Mouse (Mus musculus) activated CD4-positive, CD25-positive, alpha-beta regulatory T cell, adult 9 weeks (primary cell): ENCODE data around the gene Podxl2. TPM values are rescaled to one million over a fixed set of nuclear protein-coding genes. Genes with fewer than 3 reads are reported as not detected.

Experiments used
- polyA plus RNA-seq: library from polyadenylated mRNA; unstranded; fragments of 100-300 nt; shearing (Covaris generic); gene quantifications from one replicate; pipeline ENCODE4 v1.2.1, GENCODE M21; 2017

The Podxl2 gene
- 0.35 TPM for polyA plus RNA-seq

DNA sequence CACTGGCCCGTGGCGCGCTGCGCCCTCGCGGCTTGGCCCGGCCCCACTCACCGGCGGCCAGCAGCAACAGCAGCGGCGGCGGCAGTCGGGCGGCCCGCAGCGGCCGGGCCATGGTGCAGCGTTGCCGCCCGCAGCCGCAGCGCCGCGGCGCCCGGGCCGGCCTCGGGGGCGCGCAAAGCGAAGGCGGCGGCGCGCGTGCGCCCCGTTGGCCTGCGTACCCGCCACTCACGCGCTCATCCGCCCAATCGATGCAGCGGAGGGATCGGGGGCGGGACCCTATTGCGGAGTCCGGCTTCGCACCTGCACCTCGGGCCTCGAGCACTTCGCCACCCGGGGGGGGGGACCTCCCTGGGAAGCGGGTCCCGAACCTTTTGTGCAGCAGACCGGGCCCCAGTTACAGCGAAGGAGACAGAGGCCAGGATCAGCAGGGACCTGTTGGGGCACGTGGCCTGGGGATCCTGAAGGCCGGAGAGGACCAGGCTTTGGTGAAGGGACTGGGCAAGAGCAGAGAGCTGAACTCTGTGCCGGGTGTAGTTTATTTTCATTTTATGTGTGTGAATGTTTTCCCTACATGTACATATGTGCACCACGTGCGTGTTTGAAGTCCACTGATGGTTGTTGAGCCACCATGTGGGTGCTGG is at the start of gene Podxl2:
Podxl2 (minus strand) TSS at position 177 of the 641 bp plus-strand sequence.

DNA sequence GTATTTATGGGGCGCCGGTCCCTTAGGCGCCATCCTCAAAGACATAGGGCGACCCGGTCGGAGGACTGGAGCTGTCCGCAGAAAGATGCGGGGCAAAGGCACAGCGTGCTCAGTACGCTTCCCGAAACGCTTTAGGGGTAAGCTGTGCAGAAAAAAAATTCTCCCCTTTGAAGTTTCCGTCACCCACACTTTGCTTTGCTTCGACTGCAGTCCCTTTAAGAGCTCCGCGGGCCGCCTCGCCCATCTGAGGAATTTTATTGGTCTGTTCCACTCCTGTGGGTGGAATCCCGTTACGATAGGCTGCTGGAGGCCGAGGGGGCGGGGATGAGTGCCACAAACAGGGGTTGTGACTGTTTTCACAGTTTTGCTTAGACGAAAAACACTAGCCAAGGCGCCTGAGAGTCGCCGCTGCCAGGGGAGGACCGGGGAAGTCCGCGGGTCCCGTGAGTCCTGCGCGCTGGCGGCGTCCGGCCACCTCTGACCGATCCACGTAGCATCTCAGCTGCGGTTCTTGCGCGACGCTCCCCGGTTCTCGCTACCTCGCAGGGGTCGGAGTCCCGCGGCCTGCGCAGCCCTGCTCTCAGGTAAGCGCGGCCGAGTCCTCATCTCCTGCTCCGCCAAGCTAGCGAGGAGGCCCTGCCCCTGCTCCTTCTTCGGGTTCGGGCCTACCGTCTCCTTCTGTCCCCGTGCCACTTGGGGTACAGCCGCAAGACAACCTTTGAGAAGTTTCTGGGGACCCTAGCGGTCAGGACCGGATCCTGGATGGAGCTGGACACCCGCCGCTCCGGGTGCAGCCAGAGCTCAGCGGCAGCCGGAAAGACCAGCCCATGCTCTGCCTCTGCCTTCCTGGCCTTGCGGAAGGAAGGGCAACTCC is 27.3 kb upstream of the Podxl2 start, which contains the start of gene Tpra1:
Tpra1 (plus strand) TSS at position 305 of the 874 bp plus-strand sequence.

DNA sequence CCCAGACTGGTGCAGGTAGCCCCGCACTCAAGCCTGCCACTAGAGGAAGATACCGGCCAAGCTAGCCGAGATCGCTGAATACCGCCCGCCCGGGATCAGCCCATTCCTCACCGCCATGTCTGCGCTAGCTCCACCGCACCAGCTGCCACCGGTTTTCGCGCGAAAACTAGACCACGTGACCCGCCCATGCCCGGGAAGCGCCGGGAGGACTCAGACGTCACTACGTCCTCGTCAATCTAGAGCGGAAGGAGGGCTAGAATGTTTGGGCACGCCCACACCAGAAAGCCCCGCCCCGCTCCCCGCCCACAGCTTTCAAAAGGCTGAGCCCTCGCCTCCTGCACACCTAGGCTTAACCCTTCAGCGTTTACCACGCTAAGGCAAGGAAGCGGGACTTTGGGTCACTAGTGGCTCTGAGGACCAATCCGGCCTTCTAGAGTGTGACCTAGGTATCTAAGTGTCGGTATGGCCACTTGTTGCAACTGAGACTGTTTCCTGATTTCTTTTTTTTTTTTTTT is 23.7 kb upstream of the Podxl2 start, which contains the start of gene Mcm2:
Mcm2 (minus strand) TSS at position 247 of the 515 bp plus-strand sequence.

DNA sequence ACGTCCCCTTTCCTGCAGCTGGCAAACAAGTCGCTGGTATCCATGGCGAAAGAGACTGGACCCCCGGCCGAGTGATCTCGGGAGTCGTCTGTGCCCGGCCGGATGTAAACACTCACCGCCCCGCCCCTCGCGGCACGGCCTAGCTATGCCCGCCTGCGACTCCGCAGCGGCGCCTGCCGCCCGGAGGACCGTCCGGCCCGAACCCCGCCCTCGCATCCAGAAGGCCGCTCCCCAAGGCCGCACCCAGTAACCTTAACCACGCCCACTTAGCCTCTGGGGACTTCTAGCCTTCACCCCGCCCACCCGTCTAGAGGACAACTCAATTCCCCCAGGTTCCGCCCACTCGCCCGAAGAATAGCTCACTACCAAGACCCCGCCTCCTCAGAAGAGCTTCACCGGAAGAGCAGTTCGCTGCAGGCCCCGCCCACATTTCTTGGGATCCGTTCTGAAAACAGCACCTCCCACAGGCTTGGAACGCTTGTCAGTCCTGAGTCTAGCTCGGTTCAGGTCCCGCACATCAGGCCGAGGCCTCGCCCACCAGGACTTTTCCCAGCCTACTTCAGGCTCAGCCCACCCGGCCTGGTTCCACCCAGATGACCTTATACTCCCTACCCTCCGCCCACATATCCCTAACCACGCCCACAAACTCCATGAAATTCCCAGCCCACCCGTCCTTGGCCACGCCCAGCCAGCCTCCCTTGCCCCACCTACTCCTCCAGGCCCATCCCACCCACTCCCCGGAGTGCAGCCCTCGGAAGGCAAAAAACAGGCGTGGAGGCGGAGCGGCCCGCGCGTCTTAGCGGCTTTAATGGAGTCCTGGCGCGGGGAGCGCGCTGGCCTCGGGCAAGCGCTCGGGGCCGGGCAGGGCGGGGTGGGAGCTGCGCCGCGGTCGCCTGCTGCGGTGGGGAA is 32.8 kb downstream of the Podxl2 start, which contains the start of gene Abtb1:
Abtb1 (minus strand) TSS at position 204 of the 909 bp plus-strand sequence.

Other genes with a start within 250 kb of the Podxl2 start
- gene Kbtbd12, start 237.1 kb downstream of the Podxl2 start, polyA plus RNA-seq, result not detected
- 0.72 TPM for gene Mgll, start 150.6 kb downstream of the Podxl2 start, polyA plus RNA-seq
- 80.4 TPM for gene Abtb1, start 33.1 kb downstream of the Podxl2 start, polyA plus RNA-seq
- gene Mcm2, start 23.7 kb upstream of the Podxl2 start, polyA plus RNA-seq, result 79.9 TPM
- gene Tpra1, start 27.2 kb upstream of the Podxl2 start, polyA plus RNA-seq, result 135 TPM